Mouse (Mus musculus): ENCODE results near the gene Rspo1. TPM values are rescaled to one million over a fixed set of nuclear protein-coding genes. Genes with fewer than 3 reads are reported as not detected.

Gene Rspo1
- polyA plus RNA-seq, 1 experiment = not detected

GRCm38 (mm10) chr4:124989787-124990253 lies 3.6 kb downstream of the Rspo1 start:
- Histone ChIP-seq H3K4me3 (ENCODE audit: insufficient read depth, low read length) (0 out of 2 replicates have a peak overlapping the region, but pooled peaks have one; percentile 15), H3K27ac (ENCODE audit: insufficient read depth, low read depth, low read length) (no peak overlapping the region), H3K4me1 (ENCODE audit: control insufficient read depth, insufficient read depth, low read length) (peaks cover 10% of the 10 kb centered on the region; the same call in 1 of the 2 replicates)
- no peak for TF ChIP-seq CTCF (IDR thresholded peaks at IDR 0.05; ENCODE audit: low read depth, low read length)
- TF ChIP-seq POLR2A (IDR thresholded peaks at IDR 0.05; ENCODE audit: borderline replicate concordance, low read depth, low read length) = no peak

- H3K4me3 ChIP-seq (ENCODE audit: insufficient read depth, low read length) = 0 out of 2 replicates have a peak overlapping the region, but pooled peaks have one; percentile 15
- peaks cover 10% of the 10 kb centered on the region; the same call in 1 of the 2 replicates for H3K4me1 ChIP-seq (ENCODE audit: control insufficient read depth, insufficient read depth, low read length)
- no peak overlapping the region for H3K27ac ChIP-seq (ENCODE audit: insufficient read depth, low read depth, low read length)
- TF ChIP-seq CTCF (IDR thresholded peaks at IDR 0.05; ENCODE audit: low read depth, low read length) (no peak), POLR2A (IDR thresholded peaks at IDR 0.05; ENCODE audit: borderline replicate concordance, low read depth, low read length) (no peak)
These were observed 4.1 kb downstream of the Rspo1 start for GRCm38 (mm10) chr4:124990325-124990724.

- Histone ChIP-seq H3K4me3 (ENCODE audit: insufficient read depth, low read length) (no peak overlapping the region), H3K4me1 (ENCODE audit: control insufficient read depth, insufficient read depth, low read length) (peaks cover 5% of the 10 kb centered on the region), H3K27ac (ENCODE audit: insufficient read depth, low read depth, low read length) (no peak overlapping the region)
- TF ChIP-seq CTCF (IDR thresholded peaks at IDR 0.05; ENCODE audit: low read depth, low read length) = no peak
- no peak for TF ChIP-seq POLR2A (IDR thresholded peaks at IDR 0.05; ENCODE audit: borderline replicate concordance, low read depth, low read length)
These were observed 11.4 kb downstream of the Rspo1 start for GRCm38 (mm10) chr4:124997479-124998147.

GRCm38 (mm10) chr4:124999548-124999947 lies 13.3 kb downstream of the Rspo1 start:
- Histone ChIP-seq H3K4me3 (ENCODE audit: insufficient read depth, low read length) (no peak overlapping the region), H3K4me1 (ENCODE audit: control insufficient read depth, insufficient read depth, low read length) (peaks cover 5% of the 10 kb centered on the region), H3K27ac (ENCODE audit: insufficient read depth, low read depth, low read length) (no peak overlapping the region)
- TF ChIP-seq CTCF (IDR thresholded peaks at IDR 0.05; ENCODE audit: low read depth, low read length) (no peak), POLR2A (IDR thresholded peaks at IDR 0.05; ENCODE audit: borderline replicate concordance, low read depth, low read length) (no peak)

GRCm38 (mm10) chr4:125002978-125003377 lies 16.7 kb downstream of the Rspo1 start:
- TF ChIP-seq POLR2A (IDR thresholded peaks at IDR 0.05; ENCODE audit: borderline replicate concordance, low read depth, low read length) = no peak
- no peak for TF ChIP-seq CTCF (IDR thresholded peaks at IDR 0.05; ENCODE audit: low read depth, low read length)
- Histone ChIP-seq H3K27ac (ENCODE audit: insufficient read depth, low read depth, low read length) (no peak overlapping the region), H3K4me1 (ENCODE audit: control insufficient read depth, insufficient read depth, low read length) (no peaks in the 10 kb centered on the region; the same call in 1 of the 2 replicates), H3K4me3 (ENCODE audit: insufficient read depth, low read length) (no peak overlapping the region)

GRCm38 (mm10) chr4:125004886-125005285 lies 18.7 kb downstream of the Rspo1 start:
- no peak for TF ChIP-seq CTCF (IDR thresholded peaks at IDR 0.05; ENCODE audit: low read depth, low read length)
- TF ChIP-seq POLR2A (IDR thresholded peaks at IDR 0.05; ENCODE audit: borderline replicate concordance, low read depth, low read length) = no peak
- H3K4me3 ChIP-seq (ENCODE audit: insufficient read depth, low read length) = no peak overlapping the region
- H3K27ac ChIP-seq (ENCODE audit: insufficient read depth, low read depth, low read length) = no peak overlapping the region
- H3K4me1 ChIP-seq (ENCODE audit: control insufficient read depth, insufficient read depth, low read length) = no peaks in the 10 kb centered on the region

GRCm38 (mm10) chr4:125007460-125007859 lies 21.2 kb downstream of the Rspo1 start:
- no peak for TF ChIP-seq CTCF (IDR thresholded peaks at IDR 0.05; ENCODE audit: low read depth, low read length)
- no peak for TF ChIP-seq POLR2A (IDR thresholded peaks at IDR 0.05; ENCODE audit: borderline replicate concordance, low read depth, low read length)
- no peaks in the 10 kb centered on the region for H3K4me1 ChIP-seq (ENCODE audit: control insufficient read depth, insufficient read depth, low read length)

GRCm38 (mm10) chr4:125008220-125008619 lies 22.0 kb downstream of the Rspo1 start:
- Histone ChIP-seq H3K4me1 (ENCODE audit: control insufficient read depth, insufficient read depth, low read length) (no peaks in the 10 kb centered on the region), H3K4me3 (ENCODE audit: insufficient read depth, low read length) (no peak overlapping the region), H3K27ac (ENCODE audit: insufficient read depth, low read depth, low read length) (no peak overlapping the region)
- TF ChIP-seq CTCF (IDR thresholded peaks at IDR 0.05; ENCODE audit: low read depth, low read length) = no peak
- no peak for TF ChIP-seq POLR2A (IDR thresholded peaks at IDR 0.05; ENCODE audit: borderline replicate concordance, low read depth, low read length)

More at GRCm38 (mm10) chr4:125007460-125007859, 21.2 kb downstream of the Rspo1 start:
- no peak overlapping the region for H3K27ac ChIP-seq (ENCODE audit: insufficient read depth, low read depth, low read length)
- H3K4me3 ChIP-seq (ENCODE audit: insufficient read depth, low read length) = peak overlapping the region; percentile 25

- no peaks in the 10 kb centered on the region for H3K4me1 ChIP-seq (ENCODE audit: control insufficient read depth, insufficient read depth, low read length)
- no peak overlapping the region for H3K27ac ChIP-seq (ENCODE audit: insufficient read depth, low read depth, low read length)
- no peak overlapping the region for H3K4me3 ChIP-seq (ENCODE audit: insufficient read depth, low read length)
- no peak for TF ChIP-seq CTCF (IDR thresholded peaks at IDR 0.05; ENCODE audit: low read depth, low read length)
- TF ChIP-seq POLR2A (IDR thresholded peaks at IDR 0.05; ENCODE audit: borderline replicate concordance, low read depth, low read length) = no peak
These were observed 22.5 kb downstream of the Rspo1 start for GRCm38 (mm10) chr4:125008712-125009111.

All from bone marrow macrophage, adult 2 months (primary cell).